ENCODE assay signal across 16 mouse cellular contexts in the genomic region with DNA sequence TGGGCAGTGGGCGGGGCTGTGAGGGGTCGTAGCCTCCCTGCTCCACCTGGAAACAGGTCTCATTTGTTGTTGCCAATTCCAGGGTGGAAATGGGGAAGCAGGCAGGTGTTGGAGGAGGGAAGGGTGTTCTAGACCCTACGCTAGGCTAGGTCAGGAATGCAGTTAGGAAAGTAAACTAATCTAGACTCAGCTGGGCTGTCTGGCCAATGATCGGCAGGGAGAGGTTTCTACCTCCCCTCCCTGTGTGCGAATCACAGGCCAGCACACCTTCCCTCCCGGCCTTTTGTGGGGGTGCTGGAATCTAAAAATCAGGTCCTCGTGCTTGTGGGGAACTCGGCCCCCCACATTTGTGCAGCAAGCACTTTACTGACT. TPM values are rescaled to one million over a fixed set of nuclear protein-coding genes. Genes with fewer than 3 reads are reported as not detected.
DNase-seq lines count a peak whose midpoint lies in the region; ATAC-seq and TF ChIP-seq lines count a peak whose summit lies in the region.
"Had no signal": no experiment of that assay in that cellular context is flagged by ENCODE, and none has a peak within 500 bp of the region (broad histone marks: within the 10 kb centered on the region; RNA-seq: fewer than 3 reads in every experiment).

No protein-coding gene starts in this region.

- no peaks in the 10 kb centered on the region for H3K36me3 ChIP-seq in hindbrain, embryonic 10.5 days
- no peaks in the 10 kb centered on the region for H3K36me3 ChIP-seq in hindbrain, embryonic 11.5 days (ENCODE audit: control insufficient read depth, insufficient read depth, low read length)
- no peaks in the 10 kb centered on the region for H3K36me3 ChIP-seq in lung, embryonic 16.5 days (ENCODE audit: control insufficient read depth, insufficient read depth, low read length)
- no peaks in the 10 kb centered on the region for H3K36me3 ChIP-seq in stomach, postnatal 0 days (ENCODE audit: control insufficient read depth, insufficient read depth, low read length)
- H3K36me3 ChIP-seq: embryonic facial prominence, embryonic 12.5 days; neural tube, embryonic 15.5 days had no signal

- peaks cover 16% of the 10 kb centered on the region for H3K4me1 ChIP-seq in hindbrain, embryonic 10.5 days (replicated peaks)
- H3K4me1 ChIP-seq in hindbrain, embryonic 11.5 days (replicated peaks; ENCODE audit: control insufficient read depth, insufficient read depth, low read length) = no peaks in the 10 kb centered on the region; the same call in 1 of the 2 replicates
- H3K4me1 ChIP-seq in lung, embryonic 16.5 days (replicated peaks; ENCODE audit: control insufficient read depth, insufficient read depth, low read length) = peaks cover 16% of the 10 kb centered on the region
- peaks cover 2% of the 10 kb centered on the region for H3K4me1 ChIP-seq in stomach, postnatal 0 days (replicated peaks; ENCODE audit: control insufficient read depth, insufficient read depth)
- H3K4me1 ChIP-seq: neural tube, embryonic 15.5 days had no signal

- WGBS in hindbrain, embryonic 10.5 days = 71% methylated on average over 8 of the region's 8 CpGs
- WGBS in hindbrain, embryonic 11.5 days = 63% methylated on average over 8 of the region's 8 CpGs
- 33% methylated on average over 8 of the region's 8 CpGs for WGBS in lung, embryonic 16.5 days
- WGBS in stomach, postnatal 0 days = 47% methylated on average over 8 of the region's 8 CpGs

- H3K4me2 ChIP-seq in hindbrain, embryonic 11.5 days (replicated peaks; ENCODE audit: low read depth, low read length) = no peak overlapping the region
- no peak overlapping the region for H3K4me2 ChIP-seq in lung, embryonic 16.5 days (ENCODE audit: low read depth, low read length)
- no peak overlapping the region for H3K4me2 ChIP-seq in stomach, postnatal 0 days (replicated peaks; ENCODE audit: low read depth)
- H3K4me2 ChIP-seq: embryonic facial prominence, embryonic 12.5 days; liver, embryonic 11.5 days; neural tube, embryonic 15.5 days had no signal

- no peak for TF ChIP-seq EP300 in stomach, postnatal 0 days (optimal IDR thresholded peaks at IDR 0.05)

- DNase-seq in hindbrain, embryonic 10.5 days (ENCODE audit: low spot score) = no peak
- no peak for DNase-seq in hindbrain, embryonic 11.5 days (ENCODE audit: low spot score)
- no peak for DNase-seq in lung, postnatal 4 days
- peak; percentile 24 for DNase-seq in R1 (ENCODE audit: low read depth, low spot score)
- DNase-seq in stomach, postnatal 0 days (ENCODE audit: low spot score) = peak; percentile 39
- DNase-seq in ovary, adult 18-20 months (ENCODE audit: low spot score) = no peak
- DNase-seq: B cell, adult 2 months; cerebellum, adult 9-10 months; forebrain, postnatal 0 days had no signal

- H3K27me3 ChIP-seq in hindbrain, embryonic 10.5 days (ENCODE audit: insufficient read depth, poor library complexity, severe bottlenecking) = no peaks in the 10 kb centered on the region
- no peaks in the 10 kb centered on the region for H3K27me3 ChIP-seq in hindbrain, embryonic 11.5 days (ENCODE audit: control insufficient read depth, insufficient read depth, low read length)
- H3K27me3 ChIP-seq in lung, embryonic 16.5 days (ENCODE audit: control insufficient read depth, insufficient read depth, low read depth, low read length) = no peaks in the 10 kb centered on the region
- H3K27me3 ChIP-seq in stomach, postnatal 0 days (ENCODE audit: control insufficient read depth, insufficient read depth, low read length) = no peaks in the 10 kb centered on the region
- H3K27me3 ChIP-seq: embryonic facial prominence, embryonic 12.5 days; neural tube, embryonic 15.5 days; Patski had no signal

- H3K4me3 ChIP-seq in hindbrain, embryonic 10.5 days = no peak overlapping the region
- H3K4me3 ChIP-seq in hindbrain, embryonic 11.5 days (ENCODE audit: low read depth, low read length) = no peak overlapping the region
- no peak overlapping the region for H3K4me3 ChIP-seq in lung, embryonic 16.5 days (ENCODE audit: low read length)
- H3K4me3 ChIP-seq in stomach, postnatal 0 days (ENCODE audit: low read depth, low read length) = no peak overlapping the region
- H3K4me3 ChIP-seq: embryonic facial prominence, embryonic 12.5 days; neural tube, embryonic 15.5 days had no signal

- peak overlapping the region; percentile 1; the same call in 1 of the 2 replicates for H3K27ac ChIP-seq in hindbrain, embryonic 10.5 days
- no peak overlapping the region for H3K27ac ChIP-seq in hindbrain, embryonic 11.5 days (ENCODE audit: low read depth, low read length)
- H3K27ac ChIP-seq in lung, embryonic 16.5 days (ENCODE audit: low read length) = peak overlapping the region; percentile 55; the same call in 1 of the 2 replicates
- peak overlapping the region; percentile 69 for H3K27ac ChIP-seq in stomach, postnatal 0 days (replicated peaks)
- H3K27ac ChIP-seq: embryonic facial prominence, embryonic 12.5 days; neural tube, embryonic 15.5 days had no signal

- no peak for TF ChIP-seq CTCF in stomach, postnatal 0 days (IDR thresholded peaks at IDR 0.05; ENCODE audit: low read depth)

- ATAC-seq in hindbrain, embryonic 11.5 days (ENCODE audit: low FRiP score) = no peak
- ATAC-seq in lung, embryonic 16.5 days (ENCODE audit: low read depth) = peak; percentile 54
- ATAC-seq in stomach, postnatal 0 days (ENCODE audit: low FRiP score, low TSS enrichment) = peak; percentile 60; the same call in 1 of the 2 replicates
- ATAC-seq: activated CD4-positive, CD25-positive, alpha-beta regulatory T cell, adult 4 months; forebrain, postnatal 0 days; midbrain, embryonic 16.5 days had no signal

- 0 out of 2 replicates have a peak, but pooled peaks cover 2% of the 10 kb centered on the region for H3K9me3 ChIP-seq in hindbrain, embryonic 10.5 days
- no peaks in the 10 kb centered on the region for H3K9me3 ChIP-seq in hindbrain, embryonic 11.5 days (ENCODE audit: control insufficient read depth, low read length)
- H3K9me3 ChIP-seq in lung, embryonic 16.5 days (ENCODE audit: control insufficient read depth, low read length) = no peaks in the 10 kb centered on the region
- no peaks in the 10 kb centered on the region for H3K9me3 ChIP-seq in stomach, postnatal 0 days (ENCODE audit: control insufficient read depth, low read length)
- H3K9me3 ChIP-seq: embryonic facial prominence, embryonic 12.5 days; neural tube, embryonic 15.5 days had no signal

- no peak overlapping the region for H3K9ac ChIP-seq in hindbrain, embryonic 11.5 days (ENCODE audit: low read depth, low read length)
- no peak overlapping the region for H3K9ac ChIP-seq in lung, embryonic 16.5 days (ENCODE audit: low read length)
- H3K9ac ChIP-seq in stomach, postnatal 0 days (ENCODE audit: low read length) = no peak overlapping the region
- H3K9ac ChIP-seq: embryonic facial prominence, embryonic 12.5 days; forebrain, postnatal 0 days; neural tube, embryonic 15.5 days had no signal

RNA-seq across cellular contexts. Expression of a gene that starts 31.8 kb away (rescaled TPM):
- polyA plus RNA-seq in hindbrain, embryonic 10.5 days (2016; fragmentation: Nextera tagmentation; extraction: Ambion mirVana) = 0.51 and 0.92 TPM in 2 replicates
- polyA plus RNA-seq in hindbrain, embryonic 11.5 days (2014; fragmentation: Nextera tagmentation; extraction: Ambion mirVana) = 0.71 and 0.96 TPM in 2 replicates
- polyA plus RNA-seq in lung, embryonic 16.5 days (2015; fragmentation: Nextera tagmentation; extraction: Ambion mirVana) = 14.3 and 14.9 TPM in 2 replicates
- polyA plus RNA-seq in stomach, postnatal 0 days (2015; fragmentation: Nextera tagmentation; extraction: Ambion mirVana) = 6.8 and 7.7 TPM in 2 replicates
- polyA plus RNA-seq: activated CD4-positive, CD25-positive, alpha-beta regulatory T cell, adult 4 months; Patski had no signal

Comparison
In these comparisons a context has a peak if more than half of its experiments do, and no peak if none do; other contexts are left out.
1. DNase-seq: peak in R1 (single experiment) and stomach, postnatal 0 days (single experiment); none in hindbrain, embryonic 10.5 days (single experiment), hindbrain, embryonic 11.5 days (single experiment), lung, postnatal 4 days (0 of 2) and ovary, adult 18-20 months (single experiment).